Mouse (Mus musculus): ENCODE data around the gene Kbtbd12. TPM values are rescaled to one million over a fixed set of nuclear protein-coding genes. Genes with fewer than 3 reads are reported as not detected.

Gene Kbtbd12
- polyA plus RNA-seq, 1 experiment = 0.31 TPM

DNA sequence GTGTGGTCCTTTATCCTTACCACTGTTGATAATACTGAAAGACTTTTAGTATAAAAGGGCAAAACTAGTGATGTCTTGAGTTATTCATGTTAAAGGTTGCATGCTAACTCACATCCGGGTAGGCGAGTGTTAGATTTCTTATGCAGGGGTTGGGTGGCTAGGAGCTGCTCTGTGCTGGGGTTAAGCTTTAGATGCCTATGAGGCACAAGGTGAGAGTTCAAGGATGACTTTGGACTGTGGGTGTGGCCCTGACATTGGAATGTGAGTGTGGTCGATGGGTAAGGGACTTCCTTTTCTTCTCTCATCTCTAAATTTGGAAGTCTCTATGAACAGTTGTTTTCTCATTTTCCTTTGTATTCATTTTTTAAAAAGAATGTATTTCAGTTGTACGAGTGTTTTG lies 7.0 kb upstream of the Kbtbd12 start:
- TF ChIP-seq POLR2A (IDR thresholded peaks at IDR 0.05; ENCODE audit: extremely low read depth, insufficient read depth, low read length) (no peak), CTCF (IDR thresholded peaks at IDR 0.05; ENCODE audit: extremely low read depth, insufficient read depth, low read length) (no peak)
- Histone ChIP-seq H3K4me3 (ENCODE audit: insufficient read depth, low read length) (no peak overlapping the region), H3K27ac (ENCODE audit: insufficient read depth, low read length) (no peak overlapping the region), H3K4me1 (ENCODE audit: control insufficient read depth, insufficient read depth, low read length) (peaks cover 3% of the 10 kb centered on the region; the same call in 1 of the 2 replicates)

DNA sequence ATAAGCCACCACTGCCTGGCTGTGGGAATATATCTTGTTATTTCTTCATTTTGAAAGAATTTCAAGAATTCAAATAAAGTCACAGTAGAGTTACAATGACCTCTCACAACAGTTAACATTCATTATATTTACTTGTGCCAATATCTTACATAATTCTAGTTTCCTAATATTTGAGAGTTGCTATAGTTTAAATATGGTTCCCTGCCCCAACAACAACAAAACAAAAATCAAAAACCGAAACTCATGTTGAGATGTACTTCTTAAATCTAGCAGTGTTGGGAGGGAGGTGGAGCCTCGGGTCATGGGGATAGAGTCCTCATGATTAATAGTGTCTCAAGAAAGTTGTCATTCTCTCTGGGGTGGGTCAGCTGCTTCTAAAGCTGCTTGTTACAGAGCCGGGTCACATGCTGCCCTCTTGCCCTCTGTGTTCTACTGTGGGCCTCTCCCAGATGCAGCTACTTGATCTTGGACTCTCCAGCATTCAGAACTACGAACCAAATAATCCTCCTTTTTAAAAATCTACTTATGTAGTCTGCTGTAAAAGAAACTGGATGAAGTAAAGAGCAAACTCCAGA lies 3.7 kb upstream of the Kbtbd12 start:
- Histone ChIP-seq H3K4me1 (ENCODE audit: control insufficient read depth, insufficient read depth, low read length) (peaks cover 3% of the 10 kb centered on the region; the same call in 1 of the 2 replicates), H3K4me3 (ENCODE audit: insufficient read depth, low read length) (no peak overlapping the region), H3K27ac (ENCODE audit: insufficient read depth, low read length) (no peak overlapping the region)
- TF ChIP-seq CTCF (IDR thresholded peaks at IDR 0.05; ENCODE audit: extremely low read depth, insufficient read depth, low read length) = no peak
- no peak for TF ChIP-seq POLR2A (IDR thresholded peaks at IDR 0.05; ENCODE audit: extremely low read depth, insufficient read depth, low read length)

GRCm38 (mm10) chr6:88640331-88640730 lies 2.6 kb upstream of the Kbtbd12 start:
- H3K4me1 ChIP-seq (ENCODE audit: control insufficient read depth, insufficient read depth, low read length) = peaks cover 3% of the 10 kb centered on the region; the same call in 1 of the 2 replicates
- TF ChIP-seq CTCF (IDR thresholded peaks at IDR 0.05; ENCODE audit: extremely low read depth, insufficient read depth, low read length) (no peak), POLR2A (IDR thresholded peaks at IDR 0.05; ENCODE audit: extremely low read depth, insufficient read depth, low read length) (no peak)
- no peak overlapping the region for H3K4me3 ChIP-seq (ENCODE audit: insufficient read depth, low read length)
- H3K27ac ChIP-seq (ENCODE audit: insufficient read depth, low read length) = no peak overlapping the region

DNA sequence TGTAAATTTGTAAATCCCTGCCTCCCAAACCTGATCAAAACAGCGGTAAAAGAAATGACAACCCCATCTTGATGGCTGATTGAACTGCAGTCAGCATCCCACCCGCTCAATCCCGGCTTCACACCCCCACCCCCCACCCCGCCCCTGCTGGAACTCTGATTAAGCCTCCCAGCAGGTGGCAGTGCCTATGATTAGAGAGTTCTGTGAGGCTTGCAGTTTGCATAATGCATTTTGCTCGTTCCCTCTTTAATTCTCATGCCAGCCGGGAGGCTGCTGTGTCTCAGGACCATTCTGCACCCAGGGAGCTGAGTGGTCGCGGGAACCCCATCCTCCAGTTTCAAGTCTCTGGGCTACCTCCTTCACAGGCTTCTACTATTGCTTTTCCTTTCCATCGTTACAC lies 2.2 kb upstream of the Kbtbd12 start:
- no peak overlapping the region for H3K27ac ChIP-seq (ENCODE audit: insufficient read depth, low read length)
- peaks cover 3% of the 10 kb centered on the region; the same call in 1 of the 2 replicates for H3K4me1 ChIP-seq (ENCODE audit: control insufficient read depth, insufficient read depth, low read length)
- peak; percentile 29; the same call in 1 of the 2 replicates for TF ChIP-seq CTCF (IDR thresholded peaks at IDR 0.05; ENCODE audit: extremely low read depth, insufficient read depth, low read length)
- TF ChIP-seq POLR2A (IDR thresholded peaks at IDR 0.05; ENCODE audit: extremely low read depth, insufficient read depth, low read length) = peak; percentile 14; the same call in 1 of the 2 replicates
- H3K4me3 ChIP-seq (ENCODE audit: insufficient read depth, low read length) = no peak overlapping the region

GRCm38 (mm10) chr6:88639372-88639920 lies 1.7 kb upstream of the Kbtbd12 start:
- no peak overlapping the region for H3K27ac ChIP-seq (ENCODE audit: insufficient read depth, low read length)
- no peak overlapping the region for H3K4me3 ChIP-seq (ENCODE audit: insufficient read depth, low read length)
- TF ChIP-seq CTCF (IDR thresholded peaks at IDR 0.05; ENCODE audit: extremely low read depth, insufficient read depth, low read length) (no peak), POLR2A (IDR thresholded peaks at IDR 0.05; ENCODE audit: extremely low read depth, insufficient read depth, low read length) (no peak)
- peaks cover 3% of the 10 kb centered on the region; the same call in 1 of the 2 replicates for H3K4me1 ChIP-seq (ENCODE audit: control insufficient read depth, insufficient read depth, low read length)

GRCm38 (mm10) chr6:88638917-88639316 lies 1.2 kb upstream of the Kbtbd12 start:
- Histone ChIP-seq H3K4me3 (ENCODE audit: insufficient read depth, low read length) (no peak overlapping the region), H3K27ac (ENCODE audit: insufficient read depth, low read length) (no peak overlapping the region), H3K4me1 (ENCODE audit: control insufficient read depth, insufficient read depth, low read length) (peaks cover 3% of the 10 kb centered on the region; the same call in 1 of the 2 replicates)
- TF ChIP-seq POLR2A (IDR thresholded peaks at IDR 0.05; ENCODE audit: extremely low read depth, insufficient read depth, low read length) (no peak), CTCF (IDR thresholded peaks at IDR 0.05; ENCODE audit: extremely low read depth, insufficient read depth, low read length) (no peak)

DNA sequence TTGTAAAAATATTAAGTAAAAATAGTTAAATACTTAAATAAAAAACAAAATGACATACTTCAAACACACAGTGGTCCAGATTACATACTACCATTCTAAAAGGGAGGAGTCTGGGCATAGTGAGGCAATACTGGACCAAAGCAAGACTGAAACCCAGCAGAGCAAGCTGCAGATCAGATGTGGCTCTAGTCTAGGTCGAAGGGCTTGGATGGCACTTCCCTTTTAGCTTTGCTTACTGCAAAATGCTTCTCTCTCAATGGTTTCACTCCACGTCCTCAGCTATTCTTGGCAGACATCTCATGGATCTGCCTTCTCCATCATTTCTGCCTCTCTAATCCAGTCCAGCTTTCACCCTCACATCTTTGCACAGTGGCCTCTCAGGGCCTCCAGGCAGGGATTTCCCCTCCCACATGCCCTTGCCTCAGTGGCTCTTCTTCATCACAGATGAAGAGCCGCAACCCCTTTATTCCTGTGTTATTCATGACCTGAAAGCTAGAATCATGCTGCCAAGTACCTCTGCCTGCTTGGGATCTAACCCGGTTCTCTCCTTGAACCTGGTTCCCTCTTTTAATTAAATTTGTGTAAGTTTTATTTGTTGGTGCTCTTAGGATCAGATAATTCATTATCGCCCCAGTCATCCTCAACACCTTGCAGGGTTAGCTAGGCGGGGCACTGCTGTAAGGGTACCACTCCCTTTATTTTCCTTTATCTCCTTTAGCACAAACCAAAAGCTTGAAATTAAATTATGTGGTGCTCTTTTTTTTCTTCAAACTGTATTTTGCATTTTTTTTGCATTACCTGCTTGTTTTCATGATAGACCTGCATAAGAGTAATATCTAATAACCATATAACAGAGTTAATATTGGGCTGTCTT lies 1.6 kb downstream of the Kbtbd12 start:
- H3K27ac ChIP-seq (ENCODE audit: insufficient read depth, low read length) = no peak overlapping the region
- TF ChIP-seq CTCF (IDR thresholded peaks at IDR 0.05; ENCODE audit: extremely low read depth, insufficient read depth, low read length) (no peak), POLR2A (IDR thresholded peaks at IDR 0.05; ENCODE audit: extremely low read depth, insufficient read depth, low read length) (no peak)
- peaks cover 3% of the 10 kb centered on the region; the same call in 1 of the 2 replicates for H3K4me1 ChIP-seq (ENCODE audit: control insufficient read depth, insufficient read depth, low read length)
- no peak overlapping the region for H3K4me3 ChIP-seq (ENCODE audit: insufficient read depth, low read length)

- no peak overlapping the region for H3K27ac ChIP-seq (ENCODE audit: insufficient read depth, low read length)
- TF ChIP-seq CTCF (IDR thresholded peaks at IDR 0.05; ENCODE audit: extremely low read depth, insufficient read depth, low read length) (no peak), POLR2A (IDR thresholded peaks at IDR 0.05; ENCODE audit: extremely low read depth, insufficient read depth, low read length) (no peak)
- no peaks in the 10 kb centered on the region for H3K4me1 ChIP-seq (ENCODE audit: control insufficient read depth, insufficient read depth, low read length)
- H3K4me3 ChIP-seq (ENCODE audit: insufficient read depth, low read length) = no peak overlapping the region
Measured at GRCm38 (mm10) chr6:88631293-88631692, 6.5 kb downstream of the Kbtbd12 start.

- H3K4me3 ChIP-seq (ENCODE audit: insufficient read depth, low read length) = no peak overlapping the region
- H3K27ac ChIP-seq (ENCODE audit: insufficient read depth, low read length) = no peak overlapping the region
- TF ChIP-seq CTCF (IDR thresholded peaks at IDR 0.05; ENCODE audit: extremely low read depth, insufficient read depth, low read length) (no peak), POLR2A (IDR thresholded peaks at IDR 0.05; ENCODE audit: extremely low read depth, insufficient read depth, low read length) (no peak)
- no peaks in the 10 kb centered on the region for H3K4me1 ChIP-seq (ENCODE audit: control insufficient read depth, insufficient read depth, low read length)
Measured at GRCm38 (mm10) chr6:88630560-88630959, 7.2 kb downstream of the Kbtbd12 start.

All from cortical plate, adult 2 months (tissue).